Mouse (Mus musculus): ENCODE measurements around the gene Shank2.

- TF ChIP-seq CTCF (IDR thresholded peaks at IDR 0.05) (no peak), EP300 (IDR thresholded peaks at IDR 0.05) (no peak)
Observed at GRCm38 (mm10) chr7:144340376-144340775, 338.6 kb downstream of the Shank2 start.

Measured in lung, postnatal 0 days (tissue).